Mouse (Mus musculus) bone marrow macrophage, adult 2 months (primary cell): ENCODE data around the gene Raly.

Source experiments
- CTCF ChIP-seq: IDR thresholded peaks from 2 replicates; pipeline ENCODE4 v1.5.1; 2012; ENCODE audit warnings: low read depth, mild to moderate bottlenecking, low read length, moderate library complexity
- POLR2A ChIP-seq: IDR thresholded peaks from 2 replicates; pipeline ENCODE4 v1.6.1; 2012; ENCODE audit warnings: mild to moderate bottlenecking, low read depth, low read length, borderline replicate concordance

- TF ChIP-seq CTCF (no peak), POLR2A (no peak)
Observed at GRCm38 (mm10) chr2:154779648-154780047, 11.2 kb upstream of the Raly start.
